Mouse (Mus musculus): ENCODE data around the gene Sytl1.

DNA sequence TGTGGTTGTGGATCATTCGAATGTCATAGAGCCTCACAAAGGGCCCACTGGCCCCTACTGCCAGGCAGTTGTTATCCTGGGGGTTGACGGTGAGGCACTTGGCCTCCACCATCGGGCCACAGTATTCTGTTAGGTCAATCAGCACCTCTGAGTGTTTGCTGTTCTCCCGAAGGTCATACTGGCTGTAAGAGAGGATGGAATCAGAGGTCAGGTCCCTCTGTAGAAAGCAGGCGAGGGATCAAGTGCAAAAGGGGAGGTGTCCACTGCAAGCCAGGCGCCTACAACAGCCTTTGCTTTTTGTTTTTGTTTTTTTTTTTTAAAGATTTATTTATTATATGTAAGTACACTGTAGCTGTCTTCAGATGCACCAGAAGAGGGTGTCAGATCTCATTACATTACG lies 42.9 kb upstream of the Sytl1 start:
- TF ChIP-seq POLR2A (IDR thresholded peaks at IDR 0.05; ENCODE audit: insufficient read length, low read depth) (no peak), E2F4 (IDR thresholded peaks at IDR 0.05; ENCODE audit: insufficient read depth) (no peak)
